Mouse (Mus musculus): ENCODE measurements at regions not wholly inside any gene's neighbourhood (a gene's known extent, or its start where the extent isn't known, plus 50 kb on each side); places are given as distances from the start of the nearest gene placed in this dataset.

DNA sequence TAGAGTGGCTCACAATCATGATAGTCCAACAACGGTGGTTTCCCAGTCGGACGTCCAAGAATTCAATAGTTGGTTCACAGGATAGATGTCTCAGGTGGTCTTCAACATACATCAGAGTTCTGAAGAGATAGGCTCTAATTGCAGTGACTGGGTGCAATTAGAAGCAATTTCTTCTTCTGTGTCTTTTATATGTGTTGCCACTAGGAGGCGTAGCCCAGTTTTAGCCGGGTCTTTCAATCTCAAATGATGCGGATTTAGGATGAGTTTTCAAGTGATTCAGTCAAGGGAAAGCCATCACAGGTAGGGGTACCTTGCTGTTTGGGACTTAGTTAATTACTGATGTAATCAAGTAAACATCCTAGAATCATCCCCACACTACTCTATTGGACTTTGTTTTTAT lies 348.4 kb upstream of the Ccdc54 start:
- TF ChIP-seq POLR2A (IDR thresholded peaks at IDR 0.05; ENCODE audit: borderline replicate concordance, extremely low read depth, insufficient read depth, insufficient read length), result no peak

DNA sequence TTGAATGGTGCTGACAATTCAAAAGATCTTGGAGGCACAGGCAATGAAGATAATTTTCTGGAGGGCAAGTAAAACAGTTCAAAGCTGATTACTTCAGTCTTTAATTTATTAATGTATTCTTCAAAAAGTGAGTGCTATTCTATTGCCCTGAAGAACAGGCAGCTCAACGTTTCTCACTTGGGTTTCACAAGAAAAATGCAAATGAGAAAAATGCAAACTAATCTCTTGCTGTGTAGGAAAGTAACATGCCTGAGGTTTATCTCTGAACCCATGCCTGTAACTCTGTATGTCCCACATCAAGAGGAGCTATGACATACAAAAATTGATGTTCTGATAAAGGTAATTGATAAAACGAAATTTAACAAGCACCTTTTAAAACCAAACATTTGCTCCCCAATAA lies 316.8 kb upstream of the Ccdc54 start:
- no peaks in the 10 kb centered on the region for H3K27me3 ChIP-seq (ENCODE audit: control insufficient read depth, insufficient read depth, low read length)

More for the DNA sequence above, 348.4 kb upstream of the Ccdc54 start:
- DNase-seq (ENCODE audit: low spot score) (no peak), ATAC-seq (ENCODE audit: low FRiP score, low read depth) (no peak)
- H3K9ac ChIP-seq (ENCODE audit: low read depth, low read length, severe bottlenecking), result no peak overlapping the region
- no peaks in the 10 kb centered on the region for H3K4me1 ChIP-seq (ENCODE audit: control insufficient read depth, insufficient read depth, low read length)
- H3K9me3 ChIP-seq (ENCODE audit: control insufficient read depth, low read length), result no peaks in the 10 kb centered on the region
- H3K4me2 ChIP-seq (replicated peaks; ENCODE audit: low read depth, low read length, severe bottlenecking), result no peak overlapping the region
- no peaks in the 10 kb centered on the region for H3K27me3 ChIP-seq (ENCODE audit: control insufficient read depth, insufficient read depth, low read length)
- H3K36me3 ChIP-seq (ENCODE audit: control insufficient read depth, insufficient read depth, low read length), result no peaks in the 10 kb centered on the region
- no peak overlapping the region for H3K27ac ChIP-seq (replicated peaks; ENCODE audit: low read depth, low read length)
- no peak overlapping the region for H3K4me3 ChIP-seq (replicated peaks; ENCODE audit: low read length)
- WGBS, result 27% methylated on average over 6 of the region's 6 CpGs

DNA sequence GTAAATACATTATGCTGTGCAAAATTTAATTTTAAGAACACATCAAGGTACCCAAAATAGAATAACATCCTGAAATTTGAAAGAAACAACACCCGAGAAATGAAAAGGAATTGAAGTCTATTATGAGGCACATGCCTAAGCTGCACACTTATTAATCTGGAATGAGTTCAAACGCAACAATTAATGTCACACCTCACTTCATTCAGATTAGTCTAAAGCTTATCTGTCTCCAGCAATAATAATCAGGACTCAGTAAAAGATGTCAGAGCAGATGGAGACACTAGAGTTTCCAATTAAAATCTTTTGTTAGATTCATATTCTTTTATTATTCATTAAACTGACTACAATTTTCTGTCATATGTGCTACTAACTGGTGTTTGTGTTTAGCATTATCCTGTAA lies 308.2 kb upstream of the Ccdc54 start:
- ATAC-seq (ENCODE audit: low FRiP score, low read depth) (no peak), DNase-seq (ENCODE audit: low spot score) (no peak)
- Histone ChIP-seq H3K4me2 (replicated peaks; ENCODE audit: low read depth, low read length, severe bottlenecking) (no peak overlapping the region), H3K27me3 (ENCODE audit: control insufficient read depth, insufficient read depth, low read length) (no peaks in the 10 kb centered on the region), H3K9ac (ENCODE audit: low read depth, low read length, severe bottlenecking) (no peak overlapping the region), H3K4me3 (replicated peaks; ENCODE audit: low read length) (no peak overlapping the region), H3K4me1 (ENCODE audit: control insufficient read depth, insufficient read depth, low read length) (no peaks in the 10 kb centered on the region), H3K27ac (replicated peaks; ENCODE audit: low read depth, low read length) (no peak overlapping the region), H3K9me3 (ENCODE audit: control insufficient read depth, low read length) (no peaks in the 10 kb centered on the region), H3K36me3 (ENCODE audit: control insufficient read depth, insufficient read depth, low read length) (no peaks in the 10 kb centered on the region)
- TF ChIP-seq POLR2A (IDR thresholded peaks at IDR 0.05; ENCODE audit: borderline replicate concordance, extremely low read depth, insufficient read depth, insufficient read length), result no peak
- WGBS, result 67% methylated on average over 2 of the region's 2 CpGs

More for the DNA sequence above, 316.8 kb upstream of the Ccdc54 start:
- no peak for TF ChIP-seq POLR2A (IDR thresholded peaks at IDR 0.05; ENCODE audit: borderline replicate concordance, extremely low read depth, insufficient read depth, insufficient read length)
- no peak overlapping the region for H3K9ac ChIP-seq (ENCODE audit: low read depth, low read length, severe bottlenecking)
- H3K36me3 ChIP-seq (ENCODE audit: control insufficient read depth, insufficient read depth, low read length), result no peaks in the 10 kb centered on the region
- H3K27ac ChIP-seq (replicated peaks; ENCODE audit: low read depth, low read length), result no peak overlapping the region
- no peak overlapping the region for H3K4me2 ChIP-seq (replicated peaks; ENCODE audit: low read depth, low read length, severe bottlenecking)
- no peaks in the 10 kb centered on the region for H3K4me1 ChIP-seq (ENCODE audit: control insufficient read depth, insufficient read depth, low read length)
- H3K4me3 ChIP-seq (replicated peaks; ENCODE audit: low read length), result no peak overlapping the region
- no peak for DNase-seq (ENCODE audit: low spot score)
- ATAC-seq (ENCODE audit: low FRiP score, low read depth), result no peak
- WGBS, result 46% methylated on average over 2 of the region's 2 CpGs
- H3K9me3 ChIP-seq (ENCODE audit: control insufficient read depth, low read length), result no peaks in the 10 kb centered on the region

DNA sequence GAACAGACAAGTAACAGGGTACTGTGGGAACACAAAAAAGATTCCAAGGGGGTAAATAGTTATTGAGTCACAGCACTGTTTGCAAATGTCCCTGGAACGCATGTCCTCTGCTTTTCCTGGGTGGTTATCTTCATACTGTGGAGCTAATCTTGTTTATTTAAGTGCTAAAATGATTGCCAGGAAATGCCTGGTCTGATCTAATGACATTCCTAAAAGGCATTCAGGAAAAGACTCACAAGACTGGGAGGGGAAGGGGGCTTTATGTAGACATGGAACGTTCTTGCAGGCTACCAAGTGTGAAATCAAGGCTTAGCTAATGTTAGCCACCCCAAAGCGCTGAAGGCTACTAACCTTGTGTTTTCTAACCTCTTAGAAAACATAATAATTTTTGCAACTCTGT lies 287.0 kb upstream of the Ccdc54 start:
- Histone ChIP-seq H3K4me2 (replicated peaks; ENCODE audit: low read depth, low read length, severe bottlenecking) (no peak overlapping the region), H3K4me1 (ENCODE audit: control insufficient read depth, insufficient read depth, low read length) (no peaks in the 10 kb centered on the region), H3K27ac (replicated peaks; ENCODE audit: low read depth, low read length) (no peak overlapping the region), H3K27me3 (ENCODE audit: control insufficient read depth, insufficient read depth, low read length) (no peaks in the 10 kb centered on the region), H3K4me3 (replicated peaks; ENCODE audit: low read length) (no peak overlapping the region), H3K36me3 (ENCODE audit: control insufficient read depth, insufficient read depth, low read length) (no peaks in the 10 kb centered on the region), H3K9me3 (ENCODE audit: control insufficient read depth, low read length) (no peaks in the 10 kb centered on the region), H3K9ac (ENCODE audit: low read depth, low read length, severe bottlenecking) (no peak overlapping the region)
- DNase-seq (ENCODE audit: low spot score) (no peak), ATAC-seq (ENCODE audit: low FRiP score, low read depth) (no peak)
- TF ChIP-seq POLR2A (IDR thresholded peaks at IDR 0.05; ENCODE audit: borderline replicate concordance, extremely low read depth, insufficient read depth, insufficient read length), result no peak
- WGBS, result 65% methylated on average over 3 of the region's 3 CpGs

DNA sequence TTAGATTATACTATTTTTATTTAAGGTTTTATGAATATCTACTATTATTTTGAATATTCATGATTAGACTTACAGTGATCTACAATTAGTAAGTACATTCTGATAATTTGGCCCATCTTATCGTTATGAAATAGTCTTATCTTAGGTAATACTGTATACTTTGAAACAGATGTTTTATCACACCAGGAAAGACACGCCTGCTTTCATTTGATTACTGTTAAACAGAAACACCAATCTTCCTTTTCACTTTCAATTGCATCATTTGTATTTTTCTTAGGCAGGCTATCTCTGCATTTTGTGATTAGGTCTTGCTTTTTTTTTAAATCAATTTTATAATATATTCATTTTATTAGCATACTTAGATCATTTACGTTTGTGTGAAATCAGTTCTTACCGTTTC lies 280.4 kb upstream of the Ccdc54 start:
- no peak for TF ChIP-seq POLR2A (IDR thresholded peaks at IDR 0.05; ENCODE audit: borderline replicate concordance, extremely low read depth, insufficient read depth, insufficient read length)
- no peaks in the 10 kb centered on the region for H3K9me3 ChIP-seq (ENCODE audit: control insufficient read depth, low read length)
- no peak overlapping the region for H3K4me2 ChIP-seq (replicated peaks; ENCODE audit: low read depth, low read length, severe bottlenecking)
- H3K27ac ChIP-seq (replicated peaks; ENCODE audit: low read depth, low read length), result no peak overlapping the region
- no peak overlapping the region for H3K4me3 ChIP-seq (replicated peaks; ENCODE audit: low read length)
- no peak for ATAC-seq (ENCODE audit: low FRiP score, low read depth)
- no peak for DNase-seq (ENCODE audit: low spot score)
- H3K27me3 ChIP-seq (ENCODE audit: control insufficient read depth, insufficient read depth, low read length), result no peaks in the 10 kb centered on the region
- H3K9ac ChIP-seq (ENCODE audit: low read depth, low read length, severe bottlenecking), result no peak overlapping the region
- no peaks in the 10 kb centered on the region for H3K36me3 ChIP-seq (ENCODE audit: control insufficient read depth, insufficient read depth, low read length)
- 86% methylated on average over 4 of the region's 4 CpGs for WGBS
- no peaks in the 10 kb centered on the region for H3K4me1 ChIP-seq (ENCODE audit: control insufficient read depth, insufficient read depth, low read length)

DNA sequence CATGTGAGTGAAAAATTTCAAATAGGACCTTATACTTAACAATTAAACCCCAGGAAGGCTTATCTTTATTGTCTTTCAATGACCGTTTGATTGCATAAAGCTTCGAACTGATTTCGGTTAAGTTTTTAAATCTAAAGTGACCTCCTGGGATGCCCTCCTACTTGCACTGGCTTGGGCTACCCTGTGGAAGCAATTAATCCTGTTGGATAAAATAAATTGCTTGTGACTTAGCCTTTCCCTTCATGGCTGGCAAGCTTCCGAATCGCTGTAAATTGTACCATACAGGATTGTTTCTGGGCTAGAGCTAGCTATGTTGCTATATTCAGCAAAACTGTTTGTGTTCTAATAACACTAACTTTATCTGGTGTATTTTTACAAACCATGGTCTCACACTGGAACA lies 272.6 kb upstream of the Ccdc54 start:
- H3K27ac ChIP-seq (replicated peaks; ENCODE audit: low read depth, low read length), result no peak overlapping the region
- 68% methylated on average over 5 of the region's 5 CpGs for WGBS
- H3K9ac ChIP-seq (ENCODE audit: low read depth, low read length, severe bottlenecking), result no peak overlapping the region
- TF ChIP-seq POLR2A (IDR thresholded peaks at IDR 0.05; ENCODE audit: borderline replicate concordance, extremely low read depth, insufficient read depth, insufficient read length), result no peak
- no peak overlapping the region for H3K4me2 ChIP-seq (replicated peaks; ENCODE audit: low read depth, low read length, severe bottlenecking)
- H3K9me3 ChIP-seq (ENCODE audit: control insufficient read depth, low read length), result no peaks in the 10 kb centered on the region
- no peak for ATAC-seq (ENCODE audit: low FRiP score, low read depth)
- H3K27me3 ChIP-seq (ENCODE audit: control insufficient read depth, insufficient read depth, low read length), result no peaks in the 10 kb centered on the region
- no peaks in the 10 kb centered on the region for H3K36me3 ChIP-seq (ENCODE audit: control insufficient read depth, insufficient read depth, low read length)
- no peaks in the 10 kb centered on the region for H3K4me1 ChIP-seq (ENCODE audit: control insufficient read depth, insufficient read depth, low read length)
- H3K4me3 ChIP-seq (replicated peaks; ENCODE audit: low read length), result no peak overlapping the region
- DNase-seq (ENCODE audit: low spot score), result no peak
